Mouse (Mus musculus) olfactory bulb, adult 2 months (tissue): ENCODE data around the gene Fndc5. TPM values are rescaled to one million over a fixed set of nuclear protein-coding genes. Genes with fewer than 3 reads are reported as not detected.

Source experiments
- H3K27ac ChIP-seq: fragments of 200-500 bp; 2 replicates; pipeline ENCODE4 v1.5.1; 2012; ENCODE audit warnings: low read depth, low read length; ENCODE audit not compliant: insufficient read depth
- H3K4me1 ChIP-seq: fragments of 200-500 bp; 2 replicates; pipeline ENCODE4 v1.6.1; 2012; ENCODE audit warnings: low read length; ENCODE audit not compliant: control insufficient read depth, insufficient read depth
- H3K4me3 ChIP-seq: fragments of 200-500 bp; 2 replicates; pipeline ENCODE4 v1.5.1; 2012; ENCODE audit warnings: mild to moderate bottlenecking, low read depth, low read length, moderate library complexity; ENCODE audit not compliant: insufficient read depth
- CTCF ChIP-seq: fragments of 200-500 bp; IDR thresholded peaks from 2 replicates; pipeline ENCODE4 v1.5.1; 2012; ENCODE audit warnings: low read depth, mild to moderate bottlenecking, low read length, moderate library complexity; ENCODE audit not compliant: insufficient read depth
- POLR2A ChIP-seq: fragments of 200-500 bp; IDR thresholded peaks from 2 replicates; pipeline ENCODE4 v1.6.1; 2012; ENCODE audit warnings: mild to moderate bottlenecking, low read depth, low read length, moderate library complexity; ENCODE audit not compliant: insufficient read depth
- WGBS: fragments of 180-500 bp; shearing (Covaris S2); methylation state at CpG from one replicate; pipeline ENCODE4 v1.1.7; 2018; 5-methylcytosine and 5-hydroxymethylcytosine counted together
- polyA plus RNA-seq: library from polyadenylated mRNA; stranded (reverse); fragments of >200 nt; gene quantifications from 2 replicates; pipeline ENCODE4 v1.2.4, GENCODE M21; 2012; ENCODE audit warnings: low replicate concordance; ENCODE audit not compliant: missing spikeins, insufficient read depth, insufficient read length

Gene Fndc5
- polyA plus RNA-seq, 1 experiment, result not detected

GRCm38 (mm10) chr4:129121569-129122086, 15.2 kb upstream of the Fndc5 start, which contains the start of gene Hpca:
Hpca (minus strand) TSS chr4:129122036.
- no peak for TF ChIP-seq POLR2A
- TF ChIP-seq CTCF, result no peak
- no peak within 1 kb of the TSS for H3K27ac ChIP-seq
- WGBS, result 3% methylated on average over 17 of the region's 17 CpGs
- peak within 1 kb of the TSS; percentile 57 for H3K4me3 ChIP-seq
- peaks cover 36% of the 10 kb centered on the region for H3K4me1 ChIP-seq

GRCm38 (mm10) chr4:129122107-129122506, 14.7 kb upstream of the Fndc5 start:
- Histone ChIP-seq H3K4me1 (peaks cover 36% of the 10 kb centered on the region), H3K27ac (no peak overlapping the region), H3K4me3 (no peak overlapping the region)
- 35% methylated on average over 9 of the region's 9 CpGs for WGBS
- TF ChIP-seq POLR2A (no peak), CTCF (no peak)

GRCm38 (mm10) chr4:129122719-129123118, 14.1 kb upstream of the Fndc5 start:
- Histone ChIP-seq H3K4me1 (peaks cover 36% of the 10 kb centered on the region), H3K27ac (no peak overlapping the region), H3K4me3 (no peak overlapping the region)
- TF ChIP-seq POLR2A (no peak), CTCF (no peak)
- WGBS, result 52% methylated on average over 8 of the region's 8 CpGs

- no peak overlapping the region for H3K4me3 ChIP-seq
- peaks cover 49% of the 10 kb centered on the region for H3K4me1 ChIP-seq
- TF ChIP-seq POLR2A (no peak), CTCF (no peak)
- 9% methylated on average over 13 of the region's 13 CpGs for whole genome bisulfite sequencing
- H3K27ac ChIP-seq, result no peak overlapping the region
Measured at GRCm38 (mm10) chr4:129124652-129125146, 12.1 kb upstream of the Fndc5 start.

GRCm38 (mm10) chr4:129125736-129126451, 10.9 kb upstream of the Fndc5 start:
- no peak overlapping the region for H3K27ac ChIP-seq
- 38% methylated on average over 19 of the region's 19 CpGs for WGBS
- TF ChIP-seq POLR2A, result no peak
- no peak for TF ChIP-seq CTCF
- H3K4me3 ChIP-seq, result no peak overlapping the region
- peaks cover 52% of the 10 kb centered on the region for H3K4me1 ChIP-seq

- no peak overlapping the region for H3K27ac ChIP-seq
- H3K4me3 ChIP-seq, result no peak overlapping the region
- peaks cover 50% of the 10 kb centered on the region for H3K4me1 ChIP-seq
- no peak for TF ChIP-seq POLR2A
- TF ChIP-seq CTCF, result no peak
- WGBS, result 42% methylated on average over 13 of the region's 13 CpGs
Measured at GRCm38 (mm10) chr4:129128582-129129338, 8.0 kb upstream of the Fndc5 start.

- H3K4me1 ChIP-seq, result peaks cover 50% of the 10 kb centered on the region
- TF ChIP-seq POLR2A, result no peak
- TF ChIP-seq CTCF, result no peak
- no peak overlapping the region for H3K4me3 ChIP-seq
- WGBS, result 29% methylated on average over 9 of the region's 9 CpGs
- H3K27ac ChIP-seq, result no peak overlapping the region
Measured at GRCm38 (mm10) chr4:129129387-129129786, 7.4 kb upstream of the Fndc5 start.

GRCm38 (mm10) chr4:129130149-129130548, 6.7 kb upstream of the Fndc5 start:
- no peak for TF ChIP-seq POLR2A
- TF ChIP-seq CTCF, result peak; percentile 93
- H3K4me3 ChIP-seq, result no peak overlapping the region
- peaks cover 50% of the 10 kb centered on the region for H3K4me1 ChIP-seq
- H3K27ac ChIP-seq, result no peak overlapping the region
- WGBS, result 6% methylated on average over 8 of the region's 8 CpGs
